Mouse (Mus musculus) stomach, adult 2 months (tissue): ENCODE results near the gene Eif4ebp2. TPM values are rescaled to one million over a fixed set of nuclear protein-coding genes. Genes with fewer than 3 reads are reported as not detected.

Experiments used
- polyA plus RNA-seq: library from polyadenylated mRNA; depleted of rRNA; stranded (reverse); fragments of >200 nt; gene quantifications from 2 replicates; pipeline ENCODE4 v1.2.3, GENCODE M21; 2012; rRNA removed

The Eif4ebp2 gene
- polyA plus RNA-seq: 34.9 and 39.0 TPM in 2 replicates

DNA sequence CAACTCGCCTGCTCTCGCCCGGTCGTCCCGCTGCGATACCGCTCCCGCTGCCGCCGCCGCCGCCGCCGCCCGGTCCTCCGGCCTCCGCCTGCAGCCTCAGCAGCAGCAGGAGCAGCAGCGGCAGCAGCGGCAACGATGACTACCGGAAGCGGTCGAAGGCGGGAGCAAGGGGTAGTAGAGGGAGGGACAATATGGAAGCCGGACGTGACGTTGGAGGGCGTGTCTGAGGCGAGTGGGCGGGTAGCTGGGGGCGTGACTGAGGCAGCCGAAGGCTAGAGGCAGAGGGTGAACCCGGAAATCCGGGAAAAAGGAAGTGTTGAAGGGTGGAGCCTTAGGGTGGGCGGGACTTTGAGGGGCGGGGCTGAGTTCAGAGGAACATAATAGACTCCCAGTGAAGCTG is at the start of gene Eif4ebp2:
Gene Eif4ebp2, minus strand, starts transcription at position 17 of the 400 bp plus-strand sequence.

DNA sequence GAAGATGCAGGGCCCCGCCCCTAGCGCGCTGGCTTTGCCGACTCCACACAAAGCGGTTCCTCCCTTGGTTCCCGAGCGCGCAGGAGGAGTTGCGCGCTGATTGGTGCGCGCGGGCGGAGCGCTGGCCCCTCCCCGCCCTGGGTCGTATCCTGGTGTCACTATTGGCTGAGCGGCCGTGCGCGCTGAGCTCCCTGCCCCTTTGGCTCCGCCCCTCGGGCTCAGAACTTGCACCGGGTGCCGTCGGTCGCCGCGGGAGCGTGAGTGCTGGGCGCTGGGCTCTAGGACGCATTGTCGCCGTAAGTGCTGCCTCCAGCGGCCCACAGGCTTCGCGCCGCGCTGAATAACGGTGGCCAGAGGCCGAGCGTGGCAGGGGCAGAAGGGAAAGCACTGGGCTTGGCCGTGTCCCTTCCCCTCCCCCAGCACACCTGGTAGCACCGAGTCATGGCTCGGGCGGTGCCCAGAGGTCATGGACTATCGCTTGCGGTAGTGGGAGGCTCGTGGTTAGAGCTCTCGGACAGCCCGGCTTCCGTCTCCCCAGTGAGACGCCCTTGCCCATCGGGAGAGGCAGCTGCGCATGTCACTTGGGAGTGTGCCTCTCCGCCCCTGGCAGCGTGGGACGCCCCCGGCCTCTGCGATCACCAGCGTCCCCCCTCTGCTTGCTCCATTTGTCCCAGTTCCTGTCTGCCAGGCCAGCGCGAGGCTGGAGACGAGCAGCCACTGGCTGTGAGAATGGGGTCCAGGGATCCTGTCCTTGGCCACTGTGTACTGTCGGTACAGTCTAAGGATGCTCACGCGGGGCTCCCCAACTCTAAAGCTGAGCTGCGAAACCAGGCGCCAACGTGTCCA is 23.4 kb upstream of the Eif4ebp2 start, which contains the start of gene Lrrc20:
Gene Lrrc20, plus strand, starts transcription at position 208 of the 846 bp plus-strand sequence.

GRCm38 (mm10) chr10:61417672-61418071 is 34.8 kb downstream of the Eif4ebp2 start, which contains the start of gene Nodal:
Gene Nodal, plus strand, starts transcription at chr10:61417972.

DNA sequence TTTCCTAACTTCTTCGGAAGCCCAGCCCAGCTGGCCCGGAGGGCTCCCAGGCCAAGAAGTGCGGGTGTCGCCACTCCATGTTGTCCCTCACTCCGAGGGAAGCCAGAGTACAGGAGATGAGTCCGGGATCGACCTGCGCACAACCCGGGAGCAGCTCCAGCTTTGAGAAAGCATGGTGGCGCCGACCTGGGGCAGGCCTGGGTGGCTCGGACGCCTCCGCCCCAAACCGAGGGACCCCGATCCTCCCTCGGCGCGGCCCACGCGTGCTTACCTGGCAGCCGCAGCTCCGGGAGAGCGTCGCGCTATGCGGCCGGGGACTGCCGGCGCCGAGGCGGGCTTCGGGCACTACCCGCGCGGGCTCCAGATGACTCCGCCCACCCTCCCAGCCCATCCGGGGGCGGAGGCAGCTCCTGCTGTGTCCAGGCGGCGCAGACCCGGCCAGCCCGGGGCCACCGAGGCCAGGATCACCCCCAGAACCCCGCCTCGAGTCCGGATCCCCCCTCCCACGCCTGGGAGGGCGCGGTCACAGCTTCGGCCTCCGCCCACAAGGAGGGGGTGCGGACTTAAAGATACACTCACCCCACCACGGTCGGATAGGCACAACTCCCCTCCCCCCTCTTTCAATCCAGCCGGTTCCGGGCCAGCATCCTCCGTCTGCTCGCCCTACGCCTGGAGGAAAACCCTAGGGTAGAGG is 69.3 kb downstream of the Eif4ebp2 start, which contains the start of gene Pald1:
Gene Pald1, minus strand, starts transcription at position 510 of the 694 bp plus-strand sequence.

Other genes starting within 250 kb of the Eif4ebp2 start
- 0.91 and 1.0 TPM in 2 replicates for gene Adamts14, start 179.2 kb downstream of the Eif4ebp2 start, polyA plus RNA-seq
- gene Prf1, start 154.8 kb downstream of the Eif4ebp2 start, polyA plus RNA-seq: 0.03 TPM in 1 of 2 replicates, not detected in the other
- gene Pald1, start 69.1 kb downstream of the Eif4ebp2 start, polyA plus RNA-seq: 4.5 and 6.7 TPM in 2 replicates
- gene Nodal, start 34.7 kb downstream of the Eif4ebp2 start, polyA plus RNA-seq: 0.05 and 0.09 TPM in 2 replicates
- 8.6 and 10.9 TPM in 2 replicates for gene Lrrc20, start 23.1 kb upstream of the Eif4ebp2 start, polyA plus RNA-seq
- gene Npffr1, start 142.8 kb upstream of the Eif4ebp2 start, polyA plus RNA-seq: 0.12 and 0.34 TPM in 2 replicates
- 20.8 and 30.7 TPM in 2 replicates for gene Ppa1, start 195.9 kb upstream of the Eif4ebp2 start, polyA plus RNA-seq
- 23.7 and 26.2 TPM in 2 replicates for gene Sar1a, start 227.6 kb upstream of the Eif4ebp2 start, polyA plus RNA-seq
- gene Tysnd1, start 242.9 kb upstream of the Eif4ebp2 start, polyA plus RNA-seq: 32.8 and 52.8 TPM in 2 replicates